Mouse (Mus musculus): Measurements from ENCODE around the gene Fgf16. TPM values are rescaled to one million over a fixed set of nuclear protein-coding genes. Genes with fewer than 3 reads are reported as not detected.

Fgf16 gene
- polyA plus RNA-seq, 1 experiment from 2014 or later = 0.13 TPM

GRCm38 (mm10) chrX:105762847-105763527 is 1.1 kb upstream of the Fgf16 start:
- 0 out of 2 replicates have a peak overlapping the region, but pooled peaks have one; percentile 2 for H3K4me3 ChIP-seq (ENCODE audit: low read depth, low read length)
- TF ChIP-seq EP300 (IDR thresholded peaks at IDR 0.05) = no peak
- TF ChIP-seq CTCF (IDR thresholded peaks at IDR 0.05) = peak; percentile 21
- WGBS = 9% methylated on average over 12 of the region's 23 CpGs
- no peak for ATAC-seq
- no peaks in the 10 kb centered on the region for H3K9me3 ChIP-seq (ENCODE audit: low read length)
- peak overlapping the region; percentile 64 for H3K4me2 ChIP-seq (replicated peaks; ENCODE audit: low read depth, low read length)
- no peaks in the 10 kb centered on the region; the same call in 1 of the 2 replicates for H3K27me3 ChIP-seq (replicated peaks; ENCODE audit: insufficient read depth, low read length)
- no peak overlapping the region for H3K27ac ChIP-seq (ENCODE audit: low read length)
- H3K9ac ChIP-seq (replicated peaks; ENCODE audit: low read depth) = no peak overlapping the region
- H3K4me1 ChIP-seq (ENCODE audit: insufficient read depth, low read depth, low read length) = no peaks in the 10 kb centered on the region
- no peak for DNase-seq (ENCODE audit: low spot score)
- no peaks in the 10 kb centered on the region for H3K36me3 ChIP-seq (ENCODE audit: insufficient read depth, low read length)

DNA sequence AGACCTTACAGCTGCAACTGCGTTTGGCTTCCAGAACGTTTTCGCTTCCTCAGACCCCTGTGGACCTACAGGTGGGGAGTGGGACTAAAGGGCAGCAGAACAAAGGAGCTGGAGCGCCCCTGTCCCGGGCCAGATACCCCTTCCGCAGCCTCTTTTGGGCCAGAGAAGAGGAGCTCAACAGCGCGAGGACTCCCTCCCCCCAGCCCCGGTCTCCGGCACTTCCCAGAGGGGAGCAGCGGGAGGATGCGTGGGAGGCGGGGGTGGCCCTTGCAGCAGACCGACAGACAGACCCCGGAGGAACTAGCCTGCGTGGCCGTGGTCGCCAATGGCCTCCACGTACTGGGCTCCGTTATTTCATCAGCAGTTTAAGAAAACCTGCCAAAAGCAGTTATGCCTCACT is 467 bp upstream of the Fgf16 start:
- ATAC-seq = no peak
- H3K4me2 ChIP-seq (replicated peaks; ENCODE audit: low read depth, low read length) = peak overlapping the region; percentile 64
- H3K36me3 ChIP-seq (ENCODE audit: insufficient read depth, low read length) = no peaks in the 10 kb centered on the region
- no peak for DNase-seq (ENCODE audit: low spot score)
- H3K27me3 ChIP-seq (replicated peaks; ENCODE audit: insufficient read depth, low read length) = no peaks in the 10 kb centered on the region; the same call in 1 of the 2 replicates
- H3K4me1 ChIP-seq (ENCODE audit: insufficient read depth, low read depth, low read length) = no peaks in the 10 kb centered on the region
- WGBS = 11% methylated on average over 20 of the region's 20 CpGs
- TF ChIP-seq EP300 (IDR thresholded peaks at IDR 0.05) (no peak), CTCF (IDR thresholded peaks at IDR 0.05) (no peak)
- no peak overlapping the region for H3K27ac ChIP-seq (ENCODE audit: low read length)
- H3K9me3 ChIP-seq (ENCODE audit: low read length) = no peaks in the 10 kb centered on the region
- peak overlapping the region; percentile 40; the same call in 1 of the 2 replicates for H3K4me3 ChIP-seq (ENCODE audit: low read depth, low read length)
- H3K9ac ChIP-seq (replicated peaks; ENCODE audit: low read depth) = no peak overlapping the region

GRCm38 (mm10) chrX:105765005-105765706 is 1.1 kb downstream of the Fgf16 start:
- H3K9ac ChIP-seq (replicated peaks; ENCODE audit: low read depth) = no peak overlapping the region
- no peak for ATAC-seq
- TF ChIP-seq EP300 (IDR thresholded peaks at IDR 0.05) = no peak
- no peak for TF ChIP-seq CTCF (IDR thresholded peaks at IDR 0.05)
- no peaks in the 10 kb centered on the region for H3K36me3 ChIP-seq (ENCODE audit: insufficient read depth, low read length)
- H3K4me3 ChIP-seq (ENCODE audit: low read depth, low read length) = peak overlapping the region; percentile 40; the same call in 1 of the 2 replicates
- no peaks in the 10 kb centered on the region for H3K9me3 ChIP-seq (ENCODE audit: low read length)
- 14% methylated on average over 20 of the region's 36 CpGs for WGBS
- H3K27me3 ChIP-seq (replicated peaks; ENCODE audit: insufficient read depth, low read length) = no peaks in the 10 kb centered on the region; the same call in 1 of the 2 replicates
- H3K4me1 ChIP-seq (ENCODE audit: insufficient read depth, low read depth, low read length) = no peaks in the 10 kb centered on the region
- no peak for DNase-seq (ENCODE audit: low spot score)
- H3K4me2 ChIP-seq (replicated peaks; ENCODE audit: low read depth, low read length) = peak overlapping the region; percentile 64
- H3K27ac ChIP-seq (ENCODE audit: low read length) = no peak overlapping the region

GRCm38 (mm10) chrX:105766013-105766412 is 1.9 kb downstream of the Fgf16 start:
- DNase-seq (ENCODE audit: low spot score) = peak; percentile 37
- peak; percentile 72 for ATAC-seq

DNA sequence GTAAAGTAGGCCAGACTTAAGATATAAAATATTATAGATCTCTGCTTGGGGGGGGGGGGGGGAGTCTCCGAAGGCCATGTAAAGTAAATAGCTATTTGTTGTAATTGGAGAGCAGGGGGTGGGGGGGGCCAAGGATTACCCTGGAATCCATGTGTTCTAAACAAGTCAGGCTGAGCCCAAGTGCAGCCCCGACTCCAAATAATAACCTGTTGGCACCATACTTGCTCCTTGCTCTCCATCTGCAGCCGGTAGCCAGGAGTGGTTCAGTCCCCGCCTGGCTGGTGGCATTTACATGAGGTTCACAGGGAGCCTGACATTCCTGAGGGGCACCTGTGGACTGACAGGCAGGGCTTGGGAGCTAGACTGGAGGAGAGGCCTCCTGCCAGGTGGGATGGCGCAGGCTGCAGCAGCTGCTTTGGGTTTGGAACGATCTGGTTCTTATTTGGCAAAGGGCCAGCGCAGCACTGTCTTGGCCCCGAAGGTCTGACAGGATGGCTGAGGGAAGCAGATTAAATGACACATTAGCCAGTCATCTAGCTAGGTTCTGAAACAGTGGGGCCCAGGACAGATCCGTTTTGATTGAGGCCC is 3.2 kb downstream of the Fgf16 start:
- ATAC-seq = no peak
- Histone ChIP-seq H3K4me3 (ENCODE audit: low read depth, low read length) (no peak overlapping the region), H3K4me2 (replicated peaks; ENCODE audit: low read depth, low read length) (no peak overlapping the region), H3K27ac (ENCODE audit: low read length) (no peak overlapping the region), H3K9ac (replicated peaks; ENCODE audit: low read depth) (no peak overlapping the region), H3K36me3 (ENCODE audit: insufficient read depth, low read length) (no peaks in the 10 kb centered on the region), H3K4me1 (ENCODE audit: insufficient read depth, low read depth, low read length) (no peaks in the 10 kb centered on the region), H3K27me3 (replicated peaks; ENCODE audit: insufficient read depth, low read length) (no peaks in the 10 kb centered on the region; the same call in 1 of the 2 replicates), H3K9me3 (ENCODE audit: low read length) (no peaks in the 10 kb centered on the region)
- TF ChIP-seq CTCF (IDR thresholded peaks at IDR 0.05) (no peak), EP300 (IDR thresholded peaks at IDR 0.05) (no peak)
- no peak for DNase-seq (ENCODE audit: low spot score)
- 32% methylated on average over 9 of the region's 9 CpGs for WGBS

More at GRCm38 (mm10) chrX:105766013-105766412, 1.9 kb downstream of the Fgf16 start:
- H3K27me3 ChIP-seq (replicated peaks; ENCODE audit: insufficient read depth, low read length) = no peaks in the 10 kb centered on the region; the same call in 1 of the 2 replicates
- H3K4me2 ChIP-seq (replicated peaks; ENCODE audit: low read depth, low read length) = no peak overlapping the region
- H3K4me1 ChIP-seq (ENCODE audit: insufficient read depth, low read depth, low read length) = no peaks in the 10 kb centered on the region
- H3K9ac ChIP-seq (replicated peaks; ENCODE audit: low read depth) = no peak overlapping the region
- no peak for TF ChIP-seq CTCF (IDR thresholded peaks at IDR 0.05)
- TF ChIP-seq EP300 (IDR thresholded peaks at IDR 0.05) = no peak
- H3K4me3 ChIP-seq (ENCODE audit: low read depth, low read length) = no peak overlapping the region
- no peaks in the 10 kb centered on the region for H3K9me3 ChIP-seq (ENCODE audit: low read length)
- WGBS = 15% methylated on average over 5 of the region's 6 CpGs
- no peaks in the 10 kb centered on the region for H3K36me3 ChIP-seq (ENCODE audit: insufficient read depth, low read length)
- H3K27ac ChIP-seq (ENCODE audit: low read length) = no peak overlapping the region

DNA sequence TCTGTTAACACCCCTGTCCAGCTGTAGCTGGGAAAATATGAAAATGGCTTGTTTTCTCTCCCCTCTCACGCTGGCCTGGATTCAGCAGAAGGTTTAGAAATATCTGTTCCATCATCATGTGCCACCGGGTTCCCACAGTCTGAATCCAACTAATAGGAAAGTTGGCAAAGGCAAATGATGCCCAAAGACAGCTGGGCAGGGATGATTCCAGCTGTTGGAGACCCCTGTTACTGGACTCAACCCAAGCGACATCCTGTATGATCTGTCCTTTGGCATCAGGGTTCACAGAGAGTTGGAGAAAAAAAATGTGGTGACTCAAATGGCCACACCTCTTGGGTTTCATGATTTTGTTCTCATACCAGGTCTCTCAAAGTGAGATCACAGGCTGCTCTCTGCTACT is 3.9 kb downstream of the Fgf16 start:
- ATAC-seq = no peak
- Histone ChIP-seq H3K9me3 (ENCODE audit: low read length) (no peaks in the 10 kb centered on the region), H3K4me2 (replicated peaks; ENCODE audit: low read depth, low read length) (no peak overlapping the region), H3K27ac (ENCODE audit: low read length) (no peak overlapping the region), H3K4me1 (ENCODE audit: insufficient read depth, low read depth, low read length) (no peaks in the 10 kb centered on the region), H3K36me3 (ENCODE audit: insufficient read depth, low read length) (no peaks in the 10 kb centered on the region), H3K4me3 (ENCODE audit: low read depth, low read length) (no peak overlapping the region), H3K27me3 (replicated peaks; ENCODE audit: insufficient read depth, low read length) (no peaks in the 10 kb centered on the region; the same call in 1 of the 2 replicates), H3K9ac (replicated peaks; ENCODE audit: low read depth) (no peak overlapping the region)
- no peak for DNase-seq (ENCODE audit: low spot score)
- TF ChIP-seq EP300 (IDR thresholded peaks at IDR 0.05) (no peak), CTCF (IDR thresholded peaks at IDR 0.05) (no peak)
- WGBS = 56% methylated on average over 3 of the region's 3 CpGs
